Mouse (Mus musculus) neural tube, embryonic 13.5 days (tissue): ENCODE results near the gene Nefh. TPM values are rescaled to one million over a fixed set of nuclear protein-coding genes. Genes with fewer than 3 reads are reported as not detected.

Experiments
- ATAC-seq: fragments of 200-750 bp; cut with Nextera tagmentation; 2 replicates; pipeline ENCODE4 v1.8.0; 2017; ENCODE audit warnings: low read depth, mild to moderate bottlenecking, moderate TSS enrichment, moderate library complexity
- H3K27ac ChIP-seq: fragments of 300-500 bp; sonication (generic); replicated peaks from 2 replicates; pipeline ENCODE4 v1.5.1; 2015; ENCODE audit warnings: moderate library complexity, mild to moderate bottlenecking, inconsistent platforms
- H3K27me3 ChIP-seq: fragments of 300-500 bp; sonication (generic); 2 replicates; pipeline ENCODE4 v1.6.1; 2015; ENCODE audit warnings: mild to moderate bottlenecking, inconsistent platforms
- H3K36me3 ChIP-seq: fragments of 300-500 bp; sonication (generic); 2 replicates; pipeline ENCODE4 v1.6.1; 2015; ENCODE audit warnings: mild to moderate bottlenecking, inconsistent platforms
- H3K4me1 ChIP-seq: fragments of 300-500 bp; sonication (generic); replicated peaks from 2 replicates; pipeline ENCODE4 v1.6.1; 2015; ENCODE audit warnings: inconsistent platforms
- H3K4me2 ChIP-seq: fragments of 300-500 bp; sonication (generic); 2 replicates; pipeline ENCODE4 v1.6.1; 2015; ENCODE audit warnings: inconsistent platforms, mild to moderate bottlenecking, moderate library complexity
- H3K4me3 ChIP-seq: fragments of 300-500 bp; sonication (generic); 2 replicates; pipeline ENCODE4 v1.5.1; 2015; ENCODE audit warnings: mild to moderate bottlenecking, inconsistent platforms
- H3K9ac ChIP-seq: fragments of 300-500 bp; sonication (generic); 2 replicates; pipeline ENCODE4 v1.6.1; 2015; ENCODE audit warnings: moderate library complexity, mild to moderate bottlenecking, inconsistent platforms
- H3K9me3 ChIP-seq: fragments of 300-500 bp; sonication (generic); 2 replicates; pipeline ENCODE4 v1.6.1; 2016; ENCODE audit warnings: inconsistent platforms
- WGBS: fragments of 180-500 bp; shearing (Covaris S2); methylation state at CpG from one replicate; pipeline ENCODE4 v1.1.7; 2015; 5-methylcytosine and 5-hydroxymethylcytosine counted together
- polyA plus RNA-seq: library from polyadenylated mRNA; unstranded; fragments of >200 nt; fragmentation: Nextera tagmentation; extraction: Ambion mirVana; gene quantifications from 2 replicates; pipeline ENCODE4 v1.2.1, GENCODE M21; 2015

Gene Nefh
- polyA plus RNA-seq, 1 experiment from 2014 or later = 8.1 TPM

DNA sequence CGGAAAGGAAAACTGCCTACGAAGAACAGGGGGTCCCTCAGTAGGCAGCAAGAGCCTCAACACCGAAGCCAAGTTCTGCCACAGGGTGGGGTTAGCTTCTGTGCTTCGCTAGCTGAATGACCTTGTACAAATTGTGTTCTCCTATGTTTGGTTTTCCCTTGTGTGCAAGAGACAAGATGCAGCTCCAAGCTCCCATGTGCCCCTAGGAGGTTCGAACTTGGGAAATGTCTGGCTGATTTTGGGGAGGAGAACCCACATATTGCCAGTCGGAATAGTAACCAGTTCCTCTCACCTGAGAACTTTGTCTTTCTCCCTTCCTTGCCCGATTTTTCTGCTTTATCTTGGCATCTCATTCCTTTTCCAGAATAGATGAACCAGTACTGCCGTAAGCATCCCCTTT, 928 bp upstream of the Nefh start:
- Histone ChIP-seq H3K27ac (no peak overlapping the region), H3K4me1 (peaks cover 50% of the 10 kb centered on the region), H3K27me3 (peaks cover 98% of the 10 kb centered on the region), H3K4me2 (peak overlapping the region; percentile 77), H3K4me3 (peak overlapping the region; percentile 67), H3K9ac (peak overlapping the region; percentile 83), H3K9me3 (no peaks in the 10 kb centered on the region), H3K36me3 (no peaks in the 10 kb centered on the region)
- WGBS = 32% methylated on average over 8 of the region's 8 CpGs
- ATAC-seq = no peak

DNA sequence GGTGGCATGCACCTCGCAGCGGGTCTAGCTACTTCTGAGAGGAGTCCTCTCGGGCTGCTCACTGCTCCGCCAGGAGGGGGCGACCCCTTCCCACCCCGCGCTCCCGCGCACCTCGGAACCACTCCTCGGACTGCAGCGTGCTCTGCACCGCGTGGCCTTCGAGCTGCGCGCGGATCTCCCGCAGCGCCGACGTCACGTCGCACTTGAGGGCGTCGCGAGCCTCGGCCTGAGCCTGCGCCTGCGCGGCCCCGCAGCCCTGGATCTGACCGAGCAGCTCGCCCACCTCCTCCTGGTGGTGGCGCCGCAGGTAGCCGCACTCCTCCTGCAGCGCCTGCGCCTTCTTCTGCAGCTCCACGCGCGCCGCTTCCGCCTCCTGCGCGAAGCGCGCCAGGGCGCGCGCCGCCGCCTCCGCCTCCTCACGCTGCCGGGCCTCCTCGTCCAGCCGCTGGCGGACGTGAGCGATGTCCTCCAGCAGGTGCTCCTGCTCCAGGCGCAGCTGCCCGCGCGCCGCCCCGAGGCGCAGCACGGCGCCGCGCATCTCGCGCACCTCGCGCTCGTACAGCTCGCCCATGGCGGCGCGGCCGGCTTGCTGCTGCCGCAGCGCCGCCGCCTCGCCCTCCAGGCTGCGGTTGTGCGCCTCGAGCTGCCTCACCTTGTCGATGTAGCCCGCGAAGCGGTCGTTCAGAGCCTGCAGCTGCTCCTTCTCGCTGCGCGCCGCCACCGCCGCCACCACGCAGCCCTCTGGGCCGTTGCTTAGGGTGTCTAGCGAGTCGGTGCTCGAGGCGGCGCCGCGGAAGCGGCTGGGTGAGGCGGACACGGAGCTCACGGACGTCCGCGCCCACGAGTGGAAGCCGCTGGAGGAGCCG, 684 bp downstream of the Nefh start:
- Histone ChIP-seq H3K27me3 (peaks cover 90% of the 10 kb centered on the region), H3K4me2 (peak overlapping the region; percentile 77), H3K9ac (peak overlapping the region; percentile 83), H3K4me1 (peaks cover 43% of the 10 kb centered on the region), H3K9me3 (no peaks in the 10 kb centered on the region), H3K4me3 (peak overlapping the region; percentile 67), H3K36me3 (no peaks in the 10 kb centered on the region), H3K27ac (peak overlapping the region; percentile 93)
- ATAC-seq = peak; percentile 92
- WGBS = under 1% methylated on average over 118 of the region's 120 CpGs

DNA sequence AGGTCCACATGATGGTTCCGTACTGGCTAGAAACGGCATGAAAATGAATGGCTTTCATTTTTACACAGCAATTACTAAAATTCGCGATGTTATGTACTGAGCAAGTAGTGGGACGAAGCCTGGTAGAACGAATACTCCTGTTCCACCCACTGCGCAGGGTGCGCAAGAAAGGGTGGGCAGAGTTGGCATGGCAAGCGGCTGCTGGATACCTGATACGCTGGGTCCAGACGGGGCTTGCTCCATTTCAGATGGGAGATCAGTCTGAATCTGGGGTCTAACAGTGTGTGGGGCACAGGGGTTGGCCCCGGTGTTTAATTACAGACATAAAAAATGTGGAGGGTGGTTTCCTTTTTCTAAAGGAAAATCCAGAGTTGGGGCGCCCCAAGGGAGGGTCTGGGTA, 1.3 kb downstream of the Nefh start:
- Histone ChIP-seq H3K27ac (no peak overlapping the region), H3K9ac (peak overlapping the region; percentile 83), H3K27me3 (peaks cover 86% of the 10 kb centered on the region), H3K9me3 (no peaks in the 10 kb centered on the region), H3K4me2 (peak overlapping the region; percentile 77), H3K4me3 (peak overlapping the region; percentile 67), H3K4me1 (peaks cover 43% of the 10 kb centered on the region), H3K36me3 (no peaks in the 10 kb centered on the region)
- peak; percentile 33 for ATAC-seq
- WGBS = 44% methylated on average over 13 of the region's 13 CpGs

- 84% methylated on average over 5 of the region's 5 CpGs for WGBS
- Histone ChIP-seq H3K9ac (no peak overlapping the region), H3K27me3 (no peaks in the 10 kb centered on the region), H3K4me2 (no peak overlapping the region), H3K4me1 (peaks cover 2% of the 10 kb centered on the region; the same call in 1 of the 2 replicates), H3K9me3 (no peaks in the 10 kb centered on the region), H3K27ac (no peak overlapping the region), H3K36me3 (peaks cover 7% of the 10 kb centered on the region), H3K4me3 (no peak overlapping the region)
- no peak for ATAC-seq
Observed at GRCm38 (mm10) chr11:4936243-4936642, 11.6 kb downstream of the Nefh start.

DNA sequence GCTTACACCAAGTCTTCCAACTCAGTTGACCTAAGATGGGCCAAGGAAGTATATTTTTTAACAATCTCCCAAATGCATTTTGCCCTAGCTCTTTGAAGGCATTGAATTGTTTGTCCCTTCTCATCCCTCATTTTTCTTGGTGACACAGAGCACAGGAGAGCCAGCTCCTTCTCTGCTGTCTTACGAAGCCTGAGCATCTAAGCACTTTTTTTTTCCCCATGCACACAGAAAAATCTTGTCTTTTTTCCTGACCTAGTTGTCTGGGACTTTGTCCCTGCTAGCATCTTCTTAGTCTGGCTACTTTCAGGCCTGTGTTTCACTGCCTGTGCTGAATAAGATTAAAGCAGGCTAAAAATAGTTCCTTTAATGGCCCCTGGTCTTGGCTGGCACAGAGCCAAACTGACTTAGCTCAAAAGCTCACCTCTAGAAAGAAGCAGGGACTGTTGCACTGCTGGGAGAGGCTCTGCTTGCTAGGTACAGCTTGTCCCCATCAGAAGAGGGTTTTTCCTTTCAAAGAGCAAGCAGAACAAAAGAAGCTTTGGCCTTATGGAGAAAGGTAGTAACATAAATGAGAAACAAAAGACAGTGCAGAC, 16.8 kb downstream of the Nefh start:
- Histone ChIP-seq H3K4me1 (peaks cover 9% of the 10 kb centered on the region; the same call in 1 of the 2 replicates), H3K27me3 (no peaks in the 10 kb centered on the region), H3K9ac (0 out of 2 replicates have a peak overlapping the region, but pooled peaks have one; percentile 5), H3K4me2 (no peak overlapping the region), H3K9me3 (no peaks in the 10 kb centered on the region), H3K36me3 (peaks cover 48% of the 10 kb centered on the region), H3K4me3 (no peak overlapping the region), H3K27ac (no peak overlapping the region)
- ATAC-seq = no peak
- WGBS = 59% methylated on average over 1 of the region's 1 CpGs

DNA sequence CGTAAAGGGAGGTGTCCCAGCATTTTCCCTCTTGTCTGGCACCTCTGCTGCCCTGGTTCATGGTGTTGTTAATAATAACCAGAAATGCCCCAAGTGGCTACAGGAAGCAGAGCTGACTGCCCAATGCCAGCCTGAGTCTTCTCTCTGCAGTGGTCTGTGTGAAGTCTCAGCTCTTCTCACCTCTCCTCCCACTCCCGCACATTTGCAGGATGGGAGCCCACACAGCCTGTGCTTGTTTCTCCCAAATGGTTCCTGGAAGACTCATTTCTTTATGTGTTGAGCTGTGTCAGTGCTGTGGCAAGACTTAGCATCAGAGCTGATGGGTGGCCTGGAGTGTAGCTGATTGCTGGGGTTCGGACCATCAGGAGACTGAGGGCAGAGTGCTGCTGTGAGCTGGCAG, 20.6 kb downstream of the Nefh start:
- ATAC-seq = no peak
- 91% methylated on average over 3 of the region's 3 CpGs for WGBS
- H3K4me1 ChIP-seq = peaks cover 9% of the 10 kb centered on the region; the same call in 1 of the 2 replicates
- H3K4me3 ChIP-seq = no peak overlapping the region
- H3K27me3 ChIP-seq = no peaks in the 10 kb centered on the region
- H3K36me3 ChIP-seq = peaks cover 87% of the 10 kb centered on the region
- H3K27ac ChIP-seq = no peak overlapping the region
- no peak overlapping the region for H3K4me2 ChIP-seq
- H3K9me3 ChIP-seq = no peaks in the 10 kb centered on the region
- H3K9ac ChIP-seq = no peak overlapping the region

GRCm38 (mm10) chr11:4921751-4922150, 26.1 kb downstream of the Nefh start:
- Histone ChIP-seq H3K4me3 (no peak overlapping the region), H3K9ac (no peak overlapping the region), H3K27me3 (no peaks in the 10 kb centered on the region), H3K27ac (no peak overlapping the region), H3K4me1 (no peaks in the 10 kb centered on the region), H3K36me3 (peaks cover 99% of the 10 kb centered on the region), H3K9me3 (no peaks in the 10 kb centered on the region), H3K4me2 (no peak overlapping the region)
- whole genome bisulfite sequencing = 92% methylated on average over 7 of the region's 7 CpGs
- no peak for ATAC-seq

DNA sequence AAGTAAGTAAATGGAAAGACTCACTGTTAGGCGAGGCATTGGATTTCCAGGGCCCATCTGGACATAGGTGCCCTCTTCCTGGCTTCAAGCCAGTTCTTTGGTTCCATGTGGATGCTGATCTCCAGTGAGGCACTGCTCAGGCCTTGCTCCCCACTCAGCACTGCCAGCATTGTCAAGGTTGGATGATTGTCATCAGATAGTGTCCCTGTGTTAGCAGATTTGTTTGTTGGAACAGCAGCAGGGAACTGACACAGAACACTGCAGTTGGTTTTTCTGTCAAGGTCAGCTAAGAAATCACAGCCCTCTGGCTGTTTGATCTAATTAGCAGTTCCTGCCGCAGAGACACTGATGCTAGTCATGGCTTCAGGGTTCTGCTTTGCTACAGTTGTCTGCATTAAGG, 26.6 kb downstream of the Nefh start:
- WGBS = 89% methylated on average over 2 of the region's 2 CpGs
- Histone ChIP-seq H3K4me2 (no peak overlapping the region), H3K4me3 (no peak overlapping the region), H3K9ac (no peak overlapping the region), H3K4me1 (no peaks in the 10 kb centered on the region), H3K27me3 (no peaks in the 10 kb centered on the region), H3K9me3 (no peaks in the 10 kb centered on the region), H3K36me3 (peaks cover 95% of the 10 kb centered on the region), H3K27ac (no peak overlapping the region)
- no peak for ATAC-seq

DNA sequence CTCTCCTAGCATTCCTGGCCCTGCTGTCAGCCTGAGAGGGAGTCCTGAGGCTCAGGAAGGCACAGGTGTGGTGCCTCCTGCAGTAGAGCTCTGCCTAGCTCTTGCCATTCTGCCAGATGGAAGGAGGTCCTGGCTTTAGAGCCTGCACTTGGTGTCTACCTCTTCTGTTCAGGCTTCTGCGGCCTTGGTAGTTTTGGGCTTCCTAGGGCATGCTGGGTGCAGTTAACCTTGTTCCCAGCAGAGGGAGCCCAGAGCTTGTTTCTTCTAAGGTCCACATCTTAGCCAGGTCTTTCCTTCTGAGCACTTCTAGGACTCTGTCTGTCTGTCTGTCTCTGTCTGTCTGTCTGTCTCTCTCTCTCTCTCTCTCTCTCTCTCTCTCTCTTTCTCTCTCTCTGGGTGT, 31.8 kb downstream of the Nefh start:
- Histone ChIP-seq H3K9ac (no peak overlapping the region), H3K36me3 (peaks cover 92% of the 10 kb centered on the region), H3K4me3 (no peak overlapping the region), H3K27me3 (no peaks in the 10 kb centered on the region), H3K9me3 (no peaks in the 10 kb centered on the region), H3K4me2 (no peak overlapping the region), H3K4me1 (no peaks in the 10 kb centered on the region), H3K27ac (no peak overlapping the region)
- no peak for ATAC-seq
- WGBS = 71% methylated on average over 1 of the region's 1 CpGs

- H3K36me3 ChIP-seq = peaks cover 86% of the 10 kb centered on the region
Observed at GRCm38 (mm10) chr11:4906231-4906630, 41.6 kb downstream of the Nefh start.

DNA sequence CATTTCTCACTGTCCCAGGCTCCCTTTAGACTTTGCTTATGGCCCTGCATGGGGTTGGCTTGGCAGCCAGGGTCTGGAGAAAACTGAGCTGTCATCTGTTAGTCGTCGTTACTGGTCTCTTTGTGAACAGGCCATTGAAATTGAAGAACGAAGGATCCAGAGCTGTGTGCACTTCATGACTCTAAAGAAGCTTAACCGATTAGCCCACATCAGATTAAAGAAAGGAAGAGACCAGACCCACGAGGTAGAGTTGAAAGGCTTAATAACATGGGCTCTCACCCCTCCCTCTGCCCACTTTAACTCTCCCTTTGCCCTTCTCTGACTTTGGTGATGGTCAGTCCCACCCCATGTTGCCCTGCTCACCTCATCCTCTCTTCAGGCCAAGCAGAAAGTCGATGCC, 45.9 kb downstream of the Nefh start:
- ATAC-seq = no peak
- Histone ChIP-seq H3K4me1 (peaks cover 2% of the 10 kb centered on the region; the same call in 1 of the 2 replicates), H3K27me3 (no peaks in the 10 kb centered on the region), H3K4me3 (no peak overlapping the region), H3K36me3 (peaks cover 65% of the 10 kb centered on the region), H3K27ac (no peak overlapping the region), H3K9me3 (no peaks in the 10 kb centered on the region), H3K4me2 (no peak overlapping the region), H3K9ac (no peak overlapping the region)
- 86% methylated on average over 6 of the region's 6 CpGs for WGBS

More at GRCm38 (mm10) chr11:4906231-4906630, 41.6 kb downstream of the Nefh start:
- WGBS = 92% methylated on average over 6 of the region's 6 CpGs
- no peak for ATAC-seq
- Histone ChIP-seq H3K4me3 (no peak overlapping the region), H3K9me3 (no peaks in the 10 kb centered on the region), H3K4me2 (no peak overlapping the region), H3K27ac (no peak overlapping the region), H3K4me1 (no peaks in the 10 kb centered on the region), H3K9ac (no peak overlapping the region), H3K27me3 (no peaks in the 10 kb centered on the region)

DNA sequence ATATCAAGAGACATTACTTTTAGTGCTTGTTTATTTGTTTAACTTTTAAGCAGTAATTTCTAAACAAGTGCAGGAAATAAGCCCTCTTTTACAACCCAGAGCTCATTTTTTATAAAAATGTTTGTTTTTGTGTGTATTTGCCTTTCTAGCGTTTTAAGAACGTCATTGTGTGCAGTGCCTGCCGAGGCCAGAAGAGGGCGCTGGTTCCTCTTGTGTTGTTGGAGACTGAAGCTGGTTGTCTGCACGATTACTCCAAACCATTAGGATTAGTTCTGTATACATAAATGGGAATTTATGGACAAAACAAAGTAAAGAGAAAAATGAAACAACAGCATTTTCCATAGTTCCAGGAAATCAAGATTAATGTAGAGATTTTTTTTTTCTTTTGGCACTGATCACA, 47.4 kb downstream of the Nefh start:
- peaks cover 54% of the 10 kb centered on the region for H3K36me3 ChIP-seq
- H3K4me2 ChIP-seq = no peak overlapping the region
- WGBS = 69% methylated on average over 5 of the region's 5 CpGs
- no peak overlapping the region for H3K4me3 ChIP-seq
- H3K27me3 ChIP-seq = no peaks in the 10 kb centered on the region
- H3K27ac ChIP-seq = no peak overlapping the region
- peaks cover 15% of the 10 kb centered on the region for H3K4me1 ChIP-seq
- no peak overlapping the region for H3K9ac ChIP-seq
- H3K9me3 ChIP-seq = no peaks in the 10 kb centered on the region
- no peak for ATAC-seq
